Mouse (Mus musculus) kidney, postnatal 14 days (tissue): Measurements from ENCODE around the gene Ap3b1.

ENCODE experiments used
- DNase-seq: peaks from one replicate; pipeline ENCODE4 v3.0.0; 2022; ENCODE audit warnings: mixed read lengths

Ap3b1 gene

DNA sequence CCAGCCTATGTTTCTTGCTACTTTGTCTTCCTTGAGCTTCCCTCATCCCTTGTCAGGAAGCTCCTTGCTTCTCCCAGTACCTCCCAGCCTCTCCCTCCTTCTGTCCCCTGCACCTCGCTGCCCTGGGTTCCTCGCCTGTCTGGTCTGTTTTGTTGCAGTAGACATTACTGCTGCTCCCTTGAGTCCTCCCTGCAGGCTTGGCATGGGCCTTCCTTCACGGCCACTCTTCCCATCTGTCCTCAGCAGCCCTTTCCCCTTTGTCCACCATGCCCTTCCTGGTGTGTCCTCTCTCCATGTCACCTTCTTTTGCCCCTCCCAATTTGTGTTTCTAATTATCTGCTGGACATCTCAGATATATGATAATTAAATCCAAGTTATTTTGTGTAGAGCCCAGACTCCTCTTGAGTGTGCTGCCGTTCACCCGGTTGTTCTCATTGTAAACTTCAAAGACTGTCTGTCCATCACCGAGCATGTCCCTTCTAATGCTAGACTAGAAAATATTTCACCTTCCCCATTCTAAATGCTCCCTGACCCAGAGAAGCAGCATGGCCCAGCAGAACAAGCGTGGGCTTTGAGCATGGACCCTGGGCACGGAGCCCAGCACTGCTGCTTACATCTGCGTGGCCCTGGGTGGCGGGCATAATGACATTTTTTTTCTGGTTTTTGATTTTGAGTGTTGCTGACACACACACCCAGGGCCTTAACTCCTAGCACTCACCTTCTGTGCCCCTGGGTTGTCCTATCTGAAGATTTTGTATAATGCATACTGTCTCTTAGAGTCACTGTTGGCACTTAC lies 181.3 kb downstream of the Ap3b1 start:
- no peak for DNase-seq

DNA sequence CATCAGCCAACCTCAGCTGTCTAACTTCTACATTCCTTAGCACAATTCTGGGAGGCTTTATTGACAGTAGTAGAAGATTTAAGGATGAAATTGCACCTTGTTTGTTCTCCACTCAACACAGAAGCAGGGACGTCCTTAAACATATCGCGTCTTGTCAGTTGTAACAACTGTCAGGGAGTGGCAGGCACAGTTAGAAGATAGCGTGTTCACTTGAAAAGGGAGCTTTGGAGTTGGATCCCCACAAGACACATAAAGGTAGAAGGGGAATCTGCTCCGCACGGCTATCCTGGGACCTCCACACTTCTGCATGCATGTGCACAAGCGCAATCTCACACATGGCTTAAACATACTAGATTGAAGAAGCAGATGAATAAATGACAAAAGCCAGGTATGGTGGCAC lies 183.3 kb downstream of the Ap3b1 start:
- no peak for DNase-seq

DNA sequence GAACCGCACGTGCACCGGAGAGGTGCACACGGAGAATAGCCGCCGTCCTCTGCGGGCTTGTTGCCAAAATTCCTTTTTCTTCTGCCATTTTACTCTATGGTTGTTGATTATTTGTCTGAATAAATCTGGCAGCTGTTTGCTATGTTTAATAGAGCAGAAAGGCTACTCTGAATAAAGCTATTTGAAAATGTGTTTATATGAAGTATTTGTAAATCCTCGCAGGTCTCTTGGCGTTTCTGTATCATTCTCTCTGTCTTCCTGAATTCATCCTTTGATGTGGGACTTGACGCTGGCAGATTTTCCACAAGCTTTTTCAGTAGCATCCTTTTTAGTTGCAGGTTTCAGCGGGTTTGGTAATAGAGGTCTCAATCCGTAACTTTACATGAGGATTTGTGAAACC lies 185.5 kb downstream of the Ap3b1 start:
- no peak for DNase-seq

DNA sequence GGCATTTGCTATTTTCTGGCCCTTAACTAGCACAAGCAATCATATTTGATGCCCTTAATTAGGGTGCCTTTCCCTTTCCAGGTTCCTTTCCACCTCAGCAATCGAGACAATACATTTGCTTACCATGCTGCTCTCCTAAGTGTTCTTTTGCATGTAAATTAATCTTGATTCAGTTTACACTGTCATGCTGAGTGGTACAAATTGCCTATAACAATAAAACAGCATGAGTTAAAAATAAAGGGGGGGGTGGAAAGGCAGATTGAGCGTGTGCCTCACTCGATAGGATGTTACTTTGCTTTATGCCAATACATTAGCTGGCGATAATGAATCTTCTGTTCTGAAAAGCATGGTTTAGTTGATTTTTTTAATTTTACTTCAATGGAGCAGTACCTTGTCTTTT lies 187.0 kb downstream of the Ap3b1 start:
- DNase-seq: no peak

DNA sequence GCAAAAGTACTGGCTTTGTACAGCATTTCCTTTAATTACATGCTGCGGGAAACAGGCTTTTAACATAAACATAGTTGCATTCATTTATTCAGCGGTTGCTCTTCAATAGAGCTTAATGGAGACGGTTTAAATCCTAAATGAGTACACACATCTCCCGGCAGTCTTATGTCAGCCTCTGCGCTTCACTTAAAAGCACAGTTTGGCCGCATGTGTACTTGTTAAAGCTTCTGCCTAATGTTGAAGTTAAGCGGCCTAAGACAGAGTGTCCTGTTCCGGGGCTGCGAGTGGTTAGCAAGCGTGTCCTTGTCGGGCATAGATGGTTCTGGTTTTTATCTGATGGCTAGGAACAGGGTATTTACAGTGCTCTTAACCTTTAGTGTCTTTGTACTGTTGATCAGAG lies 187.5 kb downstream of the Ap3b1 start:
- no peak for DNase-seq

DNA sequence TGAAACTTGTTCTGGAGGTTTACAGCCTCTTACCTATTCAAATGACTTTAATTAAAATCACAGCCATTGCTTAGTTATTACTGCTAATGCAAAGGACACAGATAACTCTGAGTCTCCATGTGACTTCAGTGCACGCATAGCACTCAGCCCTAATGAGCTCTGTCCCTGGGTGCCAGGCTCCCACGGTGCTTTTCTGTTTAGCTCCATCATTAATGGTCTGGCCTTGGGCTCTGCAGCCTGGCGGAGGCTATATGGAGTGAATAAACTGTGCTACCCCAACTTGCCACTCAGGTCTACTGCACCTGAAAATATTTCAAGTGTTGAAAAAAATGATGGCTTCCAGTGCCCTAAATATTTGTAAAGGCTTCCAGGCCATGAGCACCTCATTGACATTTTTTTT lies 190.8 kb downstream of the Ap3b1 start:
- DNase-seq: no peak

DNA sequence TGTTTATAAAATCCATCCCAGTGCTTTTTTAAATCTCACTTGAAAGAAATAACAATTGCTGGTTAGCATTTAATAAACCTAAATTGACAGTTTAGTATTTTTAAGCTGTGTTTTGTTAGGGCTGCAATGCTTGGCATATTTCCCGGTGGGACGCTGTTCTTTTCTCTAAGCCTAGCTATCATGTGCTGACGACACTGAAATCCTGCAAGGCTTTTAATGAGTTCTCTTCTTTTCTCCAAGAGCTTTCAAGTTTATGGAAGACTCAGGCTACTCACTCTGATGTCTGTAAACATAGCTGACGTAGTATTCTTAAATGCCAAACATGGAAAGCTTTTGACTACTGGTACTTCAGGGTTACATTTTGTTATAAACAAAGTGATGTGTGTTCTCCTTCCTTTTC lies 191.3 kb downstream of the Ap3b1 start:
- DNase-seq: no peak

DNA sequence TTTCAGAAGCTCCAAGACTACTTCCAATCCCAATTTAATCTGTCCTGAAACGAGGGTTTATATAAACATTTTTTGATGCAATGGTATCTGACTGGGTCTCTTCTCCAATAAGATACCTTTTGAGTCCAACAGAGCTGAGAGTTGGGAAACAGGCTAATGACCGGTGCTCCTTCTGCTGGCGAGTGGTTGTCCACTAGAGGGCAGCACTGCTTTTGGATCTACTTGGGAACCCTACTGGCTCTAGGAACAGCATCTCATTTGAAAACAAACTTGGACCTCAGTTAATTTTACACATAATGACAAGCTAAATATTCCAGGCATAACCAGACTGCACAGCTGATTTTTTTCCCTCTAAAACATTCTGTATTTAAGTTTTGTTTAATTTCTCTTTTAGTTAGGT lies 201.3 kb downstream of the Ap3b1 start:
- DNase-seq: peak; percentile 86

DNA sequence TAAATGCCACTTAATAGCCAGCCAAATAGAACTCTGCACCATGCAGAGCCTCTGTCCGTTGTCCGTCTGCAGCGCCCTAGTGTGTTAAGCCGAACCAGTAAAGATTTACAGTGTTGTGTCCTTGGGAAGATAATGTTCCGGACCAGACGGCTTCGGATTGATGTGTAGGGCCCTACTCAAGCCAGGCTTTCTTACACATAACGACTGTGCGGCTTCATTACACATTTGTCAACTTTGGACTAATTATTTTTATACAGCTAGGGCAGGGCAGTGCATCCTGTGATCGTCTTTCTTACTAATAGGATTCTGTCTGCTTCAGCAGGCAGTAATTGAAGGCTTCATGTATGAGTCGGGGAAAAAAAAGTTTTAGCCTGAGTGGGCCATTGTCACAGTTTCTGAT lies 202.1 kb downstream of the Ap3b1 start:
- no peak for DNase-seq

DNA sequence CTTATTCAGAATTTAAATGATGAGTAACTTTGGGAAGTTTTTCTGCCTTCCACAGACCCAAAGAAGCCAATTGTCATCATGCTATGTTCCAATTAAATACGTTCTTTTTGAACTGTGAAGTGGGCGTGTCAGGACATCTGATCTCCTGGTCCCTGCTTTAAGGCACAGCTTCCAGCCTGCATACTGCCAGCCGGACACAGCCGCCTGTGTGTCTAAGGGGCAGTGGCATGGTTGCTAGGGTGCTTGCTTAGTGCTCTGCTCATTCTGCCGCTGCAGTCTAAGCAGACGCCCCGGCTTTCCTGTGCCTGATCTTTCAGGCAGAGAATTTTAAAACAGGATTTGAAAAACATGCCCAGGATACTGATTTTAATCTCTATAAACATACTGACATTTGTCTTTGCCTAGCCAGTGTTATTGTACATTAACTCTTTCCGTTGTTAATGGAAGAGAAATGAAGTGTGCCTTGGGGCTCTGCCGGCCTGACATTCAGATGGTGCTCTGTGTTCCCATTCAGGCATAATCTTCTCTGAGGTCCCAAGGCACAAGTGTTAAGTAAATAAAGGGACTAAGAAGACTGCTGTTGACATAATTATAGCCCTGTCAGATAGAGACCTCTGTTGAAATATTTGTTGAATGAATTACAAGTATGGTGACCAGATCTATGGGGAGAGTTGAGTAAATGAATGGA lies 204.0 kb downstream of the Ap3b1 start:
- DNase-seq: no peak

DNA sequence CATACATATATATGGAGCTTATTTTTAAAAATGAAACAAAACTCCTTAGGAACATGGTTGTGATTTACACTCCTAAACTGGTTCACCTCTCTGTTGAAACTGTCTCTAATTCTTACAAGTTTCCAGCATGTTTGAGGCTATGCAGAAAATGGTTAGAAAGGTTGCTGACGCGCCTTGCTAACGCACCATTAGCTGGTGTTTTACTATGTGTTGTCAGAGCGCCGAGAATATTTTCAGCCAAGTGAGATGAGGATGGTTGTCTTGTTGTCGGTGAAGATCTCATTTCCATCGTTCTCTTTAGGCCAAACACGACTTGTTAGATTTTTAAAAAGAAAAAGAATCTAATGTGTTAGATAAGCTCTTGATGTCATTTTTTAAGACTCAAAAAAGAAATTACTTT lies 205.1 kb downstream of the Ap3b1 start:
- DNase-seq: no peak

DNA sequence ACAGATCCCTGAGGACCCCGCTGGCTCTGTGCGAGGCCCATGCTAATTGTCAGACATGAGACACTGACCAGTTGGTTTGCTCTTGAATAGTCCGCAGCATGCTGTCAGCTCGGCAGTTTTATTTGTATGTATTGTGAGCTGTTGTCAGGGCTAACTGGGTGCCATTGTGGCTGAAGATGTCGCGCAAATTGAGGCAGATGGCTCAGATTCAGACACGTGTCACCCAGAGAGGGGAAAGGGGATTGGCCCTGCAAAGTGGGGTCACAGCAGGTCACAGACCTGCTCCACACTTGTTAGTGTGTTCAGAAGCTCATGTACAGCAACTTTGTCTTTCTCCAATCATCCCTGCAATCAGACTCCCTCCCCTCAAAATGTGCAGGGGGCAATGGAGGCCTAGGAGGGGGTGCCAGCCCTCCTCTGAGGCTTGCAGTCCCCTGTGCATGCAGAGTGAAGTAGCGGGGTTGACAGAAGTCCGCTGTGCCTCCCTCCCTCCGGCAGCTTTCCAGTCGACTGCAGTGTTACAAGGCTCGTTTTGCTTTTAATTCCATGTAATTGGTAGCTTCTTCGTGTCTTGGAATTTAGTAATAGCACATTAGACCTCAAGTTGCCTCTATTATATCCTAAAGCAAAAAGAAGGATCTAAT lies 205.7 kb downstream of the Ap3b1 start:
- no peak for DNase-seq

DNA sequence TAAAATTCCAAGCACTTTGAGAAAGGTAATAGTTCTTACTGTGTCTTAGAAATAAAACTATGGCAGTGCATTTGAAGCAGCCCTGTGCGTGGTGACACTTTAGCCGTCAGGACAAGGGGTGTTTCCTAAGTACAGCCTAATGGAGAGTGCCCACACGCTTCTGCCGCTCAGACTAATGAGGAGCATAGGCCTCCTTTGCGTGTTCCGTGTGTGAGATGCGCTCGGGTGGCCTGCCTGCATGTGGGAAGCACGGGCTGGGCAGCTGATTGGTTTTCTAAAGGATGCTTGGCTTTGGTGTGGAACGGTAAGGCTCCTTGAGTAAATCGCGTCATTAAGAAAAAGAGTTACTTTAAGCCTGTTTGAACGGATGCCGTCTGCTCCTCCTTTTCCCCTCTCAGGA lies 206.4 kb downstream of the Ap3b1 start:
- no peak for DNase-seq

DNA sequence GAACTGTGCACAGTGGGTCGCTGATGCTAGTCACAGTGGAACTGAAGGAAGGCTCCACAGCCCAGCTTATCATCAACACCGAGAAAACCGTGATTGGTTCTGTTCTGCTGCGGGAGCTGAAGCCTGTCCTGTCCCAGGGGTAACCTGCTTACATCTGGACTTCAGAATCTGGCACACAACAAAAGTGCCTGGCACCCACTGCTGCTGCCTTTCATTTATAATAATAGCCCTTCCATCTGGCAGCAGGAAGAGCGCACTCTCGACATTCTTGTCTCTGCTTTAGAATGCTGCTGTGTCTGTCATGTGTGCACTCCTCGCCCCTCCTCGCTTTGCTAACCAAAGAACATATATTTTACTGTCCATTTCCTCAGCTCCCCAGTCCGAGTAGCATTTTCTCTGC lies 206.9 kb downstream of the Ap3b1 start:
- DNase-seq: no peak

DNA sequence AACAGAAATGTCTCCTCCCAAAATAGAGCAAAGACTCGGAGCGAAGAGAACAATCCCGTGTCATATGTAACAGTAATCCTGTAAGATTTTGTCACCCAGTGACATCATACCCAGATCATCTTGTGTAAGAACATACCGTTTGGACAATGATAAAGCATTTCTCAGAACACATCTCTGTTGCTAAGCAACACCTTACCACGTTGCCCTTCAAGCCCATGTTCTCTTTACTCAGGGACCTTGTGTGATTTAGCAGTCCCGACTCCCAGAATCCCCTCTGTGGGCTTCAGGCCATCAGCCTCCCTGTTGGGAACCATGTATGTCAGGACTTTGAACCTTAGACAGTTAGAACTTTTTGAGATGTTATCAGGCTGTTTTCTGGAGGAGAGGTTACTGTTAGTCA lies 209.0 kb downstream of the Ap3b1 start:
- DNase-seq: no peak

DNA sequence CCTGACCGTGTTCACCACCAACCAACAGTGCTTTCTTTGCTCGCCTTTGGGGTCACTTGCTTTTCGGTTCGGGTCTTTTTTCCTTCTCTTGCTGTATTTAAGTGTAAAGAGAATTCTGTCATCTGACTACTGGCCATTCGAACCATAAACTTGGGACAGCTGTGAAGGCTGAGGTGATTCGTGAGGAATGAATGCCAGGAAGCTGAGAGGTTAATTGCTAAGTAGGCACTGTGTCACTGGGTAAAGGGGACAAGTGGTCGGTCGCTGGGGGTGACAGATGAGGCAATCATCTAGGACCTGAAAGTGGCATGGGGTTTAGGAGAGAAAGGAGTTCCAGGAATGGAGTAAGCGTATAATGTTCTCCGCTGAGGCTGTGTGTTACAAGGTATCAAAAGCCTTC lies 212.2 kb downstream of the Ap3b1 start:
- no peak for DNase-seq

DNA sequence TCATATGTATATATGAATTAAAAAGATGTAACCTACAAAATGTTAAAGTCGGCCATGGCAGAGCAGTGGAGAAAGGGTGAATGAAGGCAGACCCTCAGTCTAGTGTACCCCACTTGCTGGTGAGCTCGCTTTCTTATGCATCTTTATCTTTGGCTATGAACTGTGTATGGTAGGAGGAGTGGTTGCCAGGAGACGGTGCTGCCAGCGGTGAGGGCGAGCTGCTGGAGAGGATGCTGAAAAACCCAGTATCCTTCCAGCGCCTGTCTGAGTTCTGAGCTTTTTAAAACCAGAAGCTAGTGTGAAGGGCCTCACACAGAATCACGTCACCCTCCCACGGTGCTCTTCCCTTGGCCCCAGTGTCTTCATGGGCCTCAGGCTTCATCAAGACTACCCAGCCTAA lies 214.6 kb downstream of the Ap3b1 start:
- no peak for DNase-seq

DNA sequence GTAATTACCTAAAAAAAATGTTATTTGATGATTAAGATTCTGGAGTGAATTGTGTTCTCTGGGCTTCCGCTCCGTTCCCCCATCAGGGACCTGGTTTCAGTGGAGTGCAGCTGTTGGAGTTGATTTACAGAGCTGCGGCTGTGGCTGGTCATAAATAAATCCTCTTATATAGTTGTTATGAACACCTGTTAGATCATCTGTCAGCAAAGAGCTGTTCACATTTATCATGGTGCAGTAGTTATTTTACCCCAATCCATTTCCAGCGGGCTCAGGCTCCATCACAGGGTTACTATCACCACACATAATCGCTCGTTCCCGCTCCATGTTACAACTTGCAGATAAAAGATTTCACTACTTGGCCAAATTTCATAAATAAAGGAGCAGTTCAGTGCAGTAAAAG lies 215.1 kb downstream of the Ap3b1 start:
- no peak for DNase-seq

DNA sequence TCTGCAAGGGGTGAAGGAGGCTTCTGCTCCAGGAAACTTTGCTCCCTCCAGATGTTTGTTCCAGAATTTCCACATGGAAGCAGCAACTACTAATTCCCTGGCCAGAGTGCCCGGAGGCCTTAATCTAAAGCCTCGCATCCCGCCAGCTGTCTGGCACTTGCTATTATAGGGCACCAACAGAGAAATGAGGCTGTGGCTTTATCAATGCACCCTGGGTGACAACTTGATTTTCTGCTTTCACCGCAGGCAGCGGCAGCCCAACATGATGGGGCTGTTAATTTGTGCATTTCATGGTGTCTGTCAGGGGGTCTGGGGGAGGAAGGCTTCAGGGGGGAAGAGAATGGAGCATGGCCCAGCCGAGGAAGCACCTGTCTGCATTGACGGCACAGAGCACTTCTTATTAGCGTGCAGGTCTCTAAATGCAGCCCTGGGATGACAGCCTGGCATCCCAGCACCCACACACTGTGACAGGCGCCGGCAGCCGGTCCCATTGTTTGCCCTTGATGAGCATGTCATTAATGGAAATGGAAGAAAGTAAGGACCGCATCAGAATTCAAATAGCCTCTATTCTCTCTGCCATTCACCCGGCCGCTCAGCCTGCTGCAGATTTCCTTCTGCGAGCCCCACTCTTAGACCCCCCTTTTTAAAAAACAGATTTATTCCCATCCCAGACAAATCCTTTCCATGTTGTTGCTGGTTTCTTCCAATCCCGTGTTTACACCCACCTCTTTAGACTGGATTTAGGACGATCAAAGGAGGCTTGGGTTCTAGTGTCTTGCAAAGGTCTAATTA lies 217.0 kb downstream of the Ap3b1 start:
- no peak for DNase-seq

DNA sequence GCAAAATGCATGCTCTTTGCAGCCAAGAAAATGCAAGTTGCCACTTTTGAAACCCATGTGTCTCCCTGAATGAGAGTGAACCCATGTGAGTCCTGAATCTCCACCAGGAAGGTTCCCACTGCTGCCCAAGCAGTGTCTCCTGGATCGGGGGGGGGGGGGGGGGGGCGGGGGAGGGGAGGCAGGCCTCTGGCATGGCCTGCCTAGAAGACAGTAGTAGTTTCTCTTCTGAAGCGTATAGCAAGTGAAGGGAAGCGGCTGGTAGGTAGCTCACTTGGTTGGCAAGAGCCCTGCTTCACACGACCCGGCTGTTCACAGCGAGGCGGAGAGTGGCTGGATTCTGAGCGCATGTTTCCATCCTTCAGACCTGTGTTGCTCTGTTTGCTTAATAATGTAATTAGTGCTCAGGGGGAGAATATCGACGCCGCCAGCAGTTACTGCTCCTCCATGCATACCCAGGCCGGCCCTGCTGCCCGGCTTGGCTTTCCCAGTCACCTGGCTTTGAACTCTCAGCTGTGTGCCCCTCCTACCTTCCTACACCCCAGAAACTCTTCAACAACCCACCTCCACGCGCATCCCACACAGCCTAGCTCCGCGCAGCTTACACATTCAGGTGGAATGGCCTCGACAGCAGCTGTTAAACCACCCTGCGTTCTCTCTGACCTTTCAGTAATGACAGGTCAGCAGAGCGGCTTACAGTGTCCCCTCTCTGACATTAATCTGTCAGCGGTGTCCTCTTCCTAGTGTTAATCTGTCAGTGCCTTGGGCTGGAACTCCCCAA lies 217.8 kb downstream of the Ap3b1 start:
- no peak for DNase-seq

DNA sequence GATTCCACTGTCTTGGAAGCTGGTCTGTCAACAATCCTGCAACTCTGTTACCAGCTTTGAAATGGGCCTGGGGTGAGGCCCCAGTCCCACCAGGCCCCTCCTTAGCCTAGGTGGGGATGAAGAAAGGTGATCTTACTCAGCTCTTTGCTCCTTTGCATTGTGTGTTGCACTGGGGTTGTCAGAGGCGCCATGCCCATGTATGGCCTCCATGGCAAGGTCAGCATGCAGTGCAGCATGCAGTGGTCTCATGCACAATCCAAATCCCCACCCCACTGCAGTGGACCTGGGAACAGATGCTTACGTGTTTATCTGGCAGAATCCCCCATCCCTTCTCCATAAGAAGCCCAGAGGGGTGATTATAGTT lies 218.4 kb downstream of the Ap3b1 start:
- no peak for DNase-seq

DNA sequence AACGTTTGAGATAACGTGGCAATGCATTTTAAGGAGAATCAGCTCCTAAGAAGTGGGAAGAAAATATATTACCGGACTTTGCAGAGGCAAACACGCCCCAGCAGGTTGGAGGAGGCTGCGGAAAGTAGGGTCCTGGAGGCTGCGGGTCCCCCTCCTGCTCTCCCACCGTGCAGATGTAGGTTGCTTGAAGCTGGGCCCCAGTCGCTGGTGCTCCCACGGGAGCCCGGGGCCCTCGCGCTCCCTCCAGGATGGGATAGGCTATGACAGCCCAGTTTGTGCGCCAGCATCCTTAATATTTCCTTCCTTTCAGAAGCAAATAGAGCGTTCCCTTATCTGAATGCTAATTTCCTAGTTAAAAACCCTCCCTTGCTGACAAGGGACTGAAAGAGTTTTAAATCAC lies 236.5 kb downstream of the Ap3b1 start:
- DNase-seq: no peak
